Mouse (Mus musculus): ENCODE results near the gene Tenm4. TPM values are rescaled to one million over a fixed set of nuclear protein-coding genes. Genes with fewer than 3 reads are reported as not detected.
A peak's percentile ranks its signal among the peaks of the same experiment; 100 is the strongest.
"Not testable (repeated sequence)": the region's sequence is repeated elsewhere in the genome, so short reads cannot be mapped to it uniquely, and the experiment has no call there.

Tenm4 gene
- polyA plus RNA-seq, 1 experiment from 2014 or later = 49.9 TPM

- WGBS = 24% methylated on average over 9 of the region's 9 CpGs
Observed at GRCm38 (mm10) chr7:96596402-96597195, 425.6 kb downstream of the Tenm4 start.

GRCm38 (mm10) chr7:96597871-96598270 lies 426.8 kb downstream of the Tenm4 start:
- no peak for ATAC-seq (ENCODE audit: low FRiP score, low read depth)
- H3K36me3 ChIP-seq = no peaks in the 10 kb centered on the region
- peaks cover 14% of the 10 kb centered on the region for H3K4me1 ChIP-seq
- WGBS = 94% methylated on average over 4 of the region's 4 CpGs
- H3K9me3 ChIP-seq = no peaks in the 10 kb centered on the region
- H3K4me3 ChIP-seq = no peak overlapping the region
- H3K4me2 ChIP-seq (replicated peaks) = no peak overlapping the region
- H3K27ac ChIP-seq = no peak overlapping the region
- H3K27me3 ChIP-seq = no peaks in the 10 kb centered on the region
- H3K9ac ChIP-seq = no peak overlapping the region

More at GRCm38 (mm10) chr7:96596402-96597195, 425.6 kb downstream of the Tenm4 start:
- Histone ChIP-seq H3K4me2 (replicated peaks) (no peak overlapping the region), H3K9ac (no peak overlapping the region), H3K27me3 (no peaks in the 10 kb centered on the region), H3K9me3 (no peaks in the 10 kb centered on the region), H3K27ac (no peak overlapping the region), H3K36me3 (no peaks in the 10 kb centered on the region), H3K4me1 (peaks cover 20% of the 10 kb centered on the region), H3K4me3 (no peak overlapping the region)
- no peak for ATAC-seq (ENCODE audit: low FRiP score, low read depth)

GRCm38 (mm10) chr7:96599081-96599480 lies 428.0 kb downstream of the Tenm4 start:
- ATAC-seq (ENCODE audit: low FRiP score, low read depth) = no peak
- Histone ChIP-seq H3K9ac (no peak overlapping the region), H3K4me2 (replicated peaks) (no peak overlapping the region), H3K36me3 (no peaks in the 10 kb centered on the region), H3K9me3 (no peaks in the 10 kb centered on the region), H3K27me3 (no peaks in the 10 kb centered on the region), H3K4me1 (peaks cover 16% of the 10 kb centered on the region), H3K27ac (no peak overlapping the region), H3K4me3 (no peak overlapping the region)
- 61% methylated on average over 3 of the region's 3 CpGs for WGBS

- H3K4me1 ChIP-seq = peaks cover 27% of the 10 kb centered on the region
- no peaks in the 10 kb centered on the region for H3K36me3 ChIP-seq
- no peak overlapping the region for H3K9ac ChIP-seq
- H3K9me3 ChIP-seq = no peaks in the 10 kb centered on the region
- 23% methylated on average over 5 of the region's 5 CpGs for WGBS
- no peak overlapping the region for H3K4me2 ChIP-seq (replicated peaks)
- H3K27ac ChIP-seq = no peak overlapping the region
- ATAC-seq (ENCODE audit: low FRiP score, low read depth) = peak; percentile 25; the same call in 1 of the 2 replicates
- H3K27me3 ChIP-seq = no peaks in the 10 kb centered on the region
- no peak overlapping the region for H3K4me3 ChIP-seq
Observed at GRCm38 (mm10) chr7:96600381-96600941, 429.4 kb downstream of the Tenm4 start.

- H3K4me1 ChIP-seq = peaks cover 34% of the 10 kb centered on the region
- no peak overlapping the region for H3K9ac ChIP-seq
- no peak overlapping the region for H3K4me3 ChIP-seq
- H3K36me3 ChIP-seq = no peaks in the 10 kb centered on the region
- no peak overlapping the region for H3K27ac ChIP-seq
- no peak overlapping the region for H3K4me2 ChIP-seq (replicated peaks)
- ATAC-seq (ENCODE audit: low FRiP score, low read depth) = no peak
- 48% methylated on average over 3 of the region's 3 CpGs for WGBS
- H3K9me3 ChIP-seq = no peaks in the 10 kb centered on the region
- H3K27me3 ChIP-seq = 0 out of 2 replicates have a peak, but pooled peaks cover 2% of the 10 kb centered on the region
Observed at GRCm38 (mm10) chr7:96604091-96604745, 433.2 kb downstream of the Tenm4 start.

- Histone ChIP-seq H3K9ac (no peak overlapping the region), H3K4me3 (no peak overlapping the region), H3K27me3 (0 out of 2 replicates have a peak, but pooled peaks cover 2% of the 10 kb centered on the region), H3K27ac (peak overlapping the region; percentile 44; the same call in 1 of the 2 replicates), H3K4me2 (replicated peaks) (no peak overlapping the region), H3K4me1 (peaks cover 37% of the 10 kb centered on the region), H3K9me3 (no peaks in the 10 kb centered on the region), H3K36me3 (no peaks in the 10 kb centered on the region)
- ATAC-seq (ENCODE audit: low FRiP score, low read depth) = no peak
- WGBS = 18% methylated on average over 2 of the region's 2 CpGs
Observed at GRCm38 (mm10) chr7:96605316-96605715, 434.3 kb downstream of the Tenm4 start.

- Histone ChIP-seq H3K4me3 (peak overlapping the region; percentile 3; the same call in 1 of the 2 replicates), H3K36me3 (no peaks in the 10 kb centered on the region), H3K9ac (no peak overlapping the region), H3K27ac (peak overlapping the region; percentile 85), H3K4me1 (peaks cover 48% of the 10 kb centered on the region), H3K27me3 (0 out of 2 replicates have a peak, but pooled peaks cover 2% of the 10 kb centered on the region), H3K9me3 (no peaks in the 10 kb centered on the region), H3K4me2 (replicated peaks) (peak overlapping the region; percentile 54)
- WGBS = 5% methylated on average over 10 of the region's 10 CpGs
- peak; percentile 91 for ATAC-seq (ENCODE audit: low FRiP score, low read depth)
Observed at GRCm38 (mm10) chr7:96609854-96610586, 439.0 kb downstream of the Tenm4 start.

- H3K9me3 ChIP-seq = no peaks in the 10 kb centered on the region
- no peak overlapping the region for H3K4me3 ChIP-seq
- 87% methylated on average over 2 of the region's 2 CpGs for WGBS
- no peak overlapping the region for H3K27ac ChIP-seq
- H3K36me3 ChIP-seq = no peaks in the 10 kb centered on the region
- H3K4me1 ChIP-seq = peaks cover 27% of the 10 kb centered on the region
- H3K9ac ChIP-seq = no peak overlapping the region
- no peak overlapping the region for H3K4me2 ChIP-seq (replicated peaks)
- ATAC-seq (ENCODE audit: low FRiP score, low read depth) = no peak
- no peaks in the 10 kb centered on the region for H3K27me3 ChIP-seq
Observed at GRCm38 (mm10) chr7:96617371-96617770, 446.3 kb downstream of the Tenm4 start.

GRCm38 (mm10) chr7:96619930-96620472 lies 449.0 kb downstream of the Tenm4 start:
- no peak overlapping the region for H3K27ac ChIP-seq
- H3K4me1 ChIP-seq = peaks cover 17% of the 10 kb centered on the region
- H3K9me3 ChIP-seq = no peaks in the 10 kb centered on the region
- H3K9ac ChIP-seq = no peak overlapping the region
- 10% methylated on average over 4 of the region's 4 CpGs for WGBS
- H3K4me3 ChIP-seq = no peak overlapping the region
- ATAC-seq (ENCODE audit: low FRiP score, low read depth) = 0 out of 2 replicates have a peak, but pooled peaks have one; percentile 28
- H3K36me3 ChIP-seq = no peaks in the 10 kb centered on the region
- no peaks in the 10 kb centered on the region for H3K27me3 ChIP-seq
- H3K4me2 ChIP-seq (replicated peaks) = no peak overlapping the region

GRCm38 (mm10) chr7:96626338-96626737 lies 455.3 kb downstream of the Tenm4 start:
- H3K4me1 ChIP-seq = no peaks in the 10 kb centered on the region
- H3K4me2 ChIP-seq (replicated peaks) = no peak overlapping the region
- no peak overlapping the region for H3K9ac ChIP-seq
- no peak overlapping the region for H3K4me3 ChIP-seq
- no peaks in the 10 kb centered on the region for H3K36me3 ChIP-seq
- ATAC-seq (ENCODE audit: low FRiP score, low read depth) = no peak
- H3K27me3 ChIP-seq = no peaks in the 10 kb centered on the region
- no peaks in the 10 kb centered on the region for H3K9me3 ChIP-seq
- 84% methylated on average over 3 of the region's 3 CpGs for WGBS
- H3K27ac ChIP-seq = no peak overlapping the region

GRCm38 (mm10) chr7:96630551-96630950 lies 459.5 kb downstream of the Tenm4 start:
- not testable (repeated sequence) for ATAC-seq (ENCODE audit: low FRiP score, low read depth); H3K4me1 ChIP-seq; H3K27ac ChIP-seq; H3K36me3 ChIP-seq; H3K9ac ChIP-seq; H3K9me3 ChIP-seq; H3K27me3 ChIP-seq; H3K4me3 ChIP-seq; H3K4me2 ChIP-seq (replicated peaks)
- WGBS = 93% methylated on average over 9 of the region's 9 CpGs

Data from limb, embryonic 13.5 days (tissue).